Mouse (Mus musculus) adipocyte (in vitro differentiated cells): ENCODE measurements around the gene Tmcc3.
A peak's percentile ranks its signal among the peaks of the same experiment; 100 is the strongest.
"Not testable (repeated sequence)": the region's sequence is repeated elsewhere in the genome, so short reads cannot be mapped to it uniquely, and the experiment has no call there.

Source experiments
- DNase-seq: peaks from one replicate; pipeline ENCODE4 v3.0.0-alpha.2; 2016; ENCODE audit warnings: low spot score

The Tmcc3 gene

DNA sequence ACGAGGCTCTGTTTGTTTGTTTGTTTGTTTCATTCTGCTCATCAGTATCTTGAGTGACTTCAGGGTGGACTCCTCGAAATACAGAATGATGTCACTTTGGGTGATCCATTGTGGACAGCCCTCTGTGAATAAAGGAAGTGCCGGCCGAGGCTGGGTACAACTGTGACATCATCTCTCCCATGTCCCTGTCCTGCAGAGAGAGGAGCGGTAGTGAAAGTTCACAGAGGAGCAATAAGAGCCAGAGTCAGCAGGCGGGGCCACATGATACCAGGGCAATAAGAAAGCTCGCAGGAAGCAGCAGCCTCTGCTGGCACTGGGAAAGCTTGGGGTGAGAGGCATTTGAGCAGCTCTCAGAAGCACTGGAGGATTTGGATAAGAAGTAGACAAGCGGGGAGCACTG lies 264.2 kb downstream of the Tmcc3 start:
- peak; percentile 94 for DNase-seq

DNA sequence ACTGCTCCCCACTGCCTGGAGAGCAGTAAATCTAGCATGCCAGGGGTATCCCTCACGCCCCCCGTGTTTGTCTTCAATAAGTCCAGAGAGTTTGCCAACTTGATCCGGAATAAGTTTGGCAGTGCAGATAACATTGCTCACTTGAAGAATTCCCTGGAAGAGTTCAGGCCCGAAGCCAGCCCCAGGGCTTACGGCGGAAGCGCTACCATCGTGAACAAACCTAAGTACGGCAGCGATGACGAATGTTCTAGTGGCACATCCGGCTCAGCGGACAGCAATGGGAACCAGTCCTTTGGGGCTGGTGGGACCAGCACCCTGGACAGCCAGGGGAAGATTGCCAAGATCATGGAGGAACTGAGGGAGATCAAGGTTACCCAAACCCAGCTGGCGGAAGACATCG lies 267.1 kb downstream of the Tmcc3 start:
- no peak for DNase-seq

DNA sequence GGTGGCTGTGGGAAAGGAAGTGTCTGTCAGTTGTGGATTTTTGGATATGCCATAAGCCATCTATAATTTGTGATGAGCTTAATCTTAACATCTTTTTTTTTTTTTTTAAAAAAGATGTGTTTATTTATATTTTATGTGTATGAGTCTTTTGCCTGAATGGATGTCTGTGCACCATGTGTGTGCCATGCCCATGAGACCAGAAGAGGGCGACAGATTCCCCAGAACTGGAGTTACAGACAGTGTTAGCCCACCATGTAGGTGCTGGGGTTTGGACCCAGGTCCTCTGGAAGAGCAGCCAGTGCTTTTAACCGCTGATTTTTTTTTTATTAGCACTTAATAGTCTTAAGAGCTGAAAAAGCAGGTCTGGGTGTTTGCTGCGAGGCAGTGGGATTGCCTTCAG lies 269.6 kb downstream of the Tmcc3 start:
- DNase-seq = no peak

DNA sequence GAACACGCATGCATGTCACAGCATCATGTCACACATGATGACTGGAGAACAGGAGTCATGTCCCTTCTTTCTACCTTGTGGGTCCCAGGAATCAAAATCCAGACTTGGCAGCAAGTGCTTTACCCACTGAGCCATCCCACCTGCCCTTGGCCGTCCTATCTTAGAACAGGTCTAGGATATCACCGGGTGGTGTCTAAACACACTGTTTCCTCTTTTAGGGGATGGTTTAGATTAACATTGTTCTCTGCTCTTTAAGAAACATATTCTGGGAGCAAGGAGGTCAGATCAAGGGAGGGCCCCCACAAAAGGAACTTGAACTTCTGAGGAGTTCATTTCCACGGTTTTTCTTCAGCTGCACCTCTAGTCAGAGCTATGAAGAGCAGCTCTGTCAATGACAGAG lies 272.0 kb downstream of the Tmcc3 start:
- no peak for DNase-seq

DNA sequence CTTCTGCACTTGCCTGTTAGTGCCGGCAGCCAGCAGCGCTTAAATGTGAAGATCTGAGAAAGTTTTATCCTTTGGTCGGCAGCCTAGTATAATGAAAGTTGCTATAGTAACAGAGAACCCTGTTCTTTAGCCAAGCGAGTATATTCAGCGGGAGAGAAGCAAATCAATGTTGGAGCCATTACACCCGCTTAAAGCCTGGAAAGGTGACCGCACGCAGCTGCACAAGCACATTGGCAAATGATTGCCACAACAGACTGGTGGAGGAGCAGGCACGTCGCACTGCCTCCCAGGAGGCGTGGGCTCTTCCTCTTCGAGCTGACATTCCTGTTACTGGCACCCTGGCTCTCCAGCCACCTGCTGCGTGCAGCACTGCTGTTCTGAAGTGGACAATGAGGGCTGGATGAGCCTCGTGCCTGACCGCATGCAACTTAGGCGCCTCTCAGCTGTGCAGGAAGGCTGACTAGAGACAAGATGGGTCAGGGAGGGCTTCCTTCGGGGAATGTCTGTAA lies 273.2 kb downstream of the Tmcc3 start:
- DNase-seq = no peak

DNA sequence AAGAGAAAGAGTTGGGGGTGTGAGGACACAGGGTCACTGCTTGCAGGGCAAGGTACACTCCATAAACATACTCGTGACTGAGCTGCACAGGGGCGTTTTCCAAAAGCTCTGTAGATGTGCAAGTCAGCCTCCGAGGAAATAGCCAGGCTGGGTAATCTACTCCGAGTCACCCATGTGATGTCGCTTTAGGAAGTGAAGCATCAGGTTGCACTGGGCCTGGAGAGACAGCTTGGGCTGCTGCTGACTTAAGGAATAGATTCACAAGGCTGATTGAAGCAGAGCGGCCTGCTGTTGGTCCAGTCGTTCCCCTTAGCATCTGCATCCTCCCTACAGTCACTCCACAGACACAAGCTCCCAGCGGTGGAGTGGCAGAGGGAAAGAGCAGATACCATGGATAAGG lies 274.1 kb downstream of the Tmcc3 start:
- DNase-seq = no peak

DNA sequence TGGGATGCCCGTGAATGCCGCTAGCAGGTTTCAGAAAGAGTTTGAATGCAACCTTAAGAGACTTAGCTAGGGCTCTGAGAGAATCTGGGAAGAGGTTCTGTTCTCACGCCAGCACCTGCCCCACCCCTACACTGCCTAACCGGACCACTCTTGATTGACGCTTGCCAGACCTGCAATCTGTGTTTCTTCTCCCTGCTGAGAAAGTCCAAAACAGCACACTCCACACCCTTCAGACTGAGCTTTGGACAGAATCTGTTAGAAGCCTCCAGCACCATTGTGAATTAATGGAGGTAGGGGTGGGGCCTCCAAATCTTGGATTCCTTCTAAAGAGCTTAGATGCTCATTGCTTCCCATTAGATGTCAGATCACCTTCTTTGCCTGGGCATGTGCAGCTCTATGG lies 277.2 kb downstream of the Tmcc3 start:
- no peak for DNase-seq

DNA sequence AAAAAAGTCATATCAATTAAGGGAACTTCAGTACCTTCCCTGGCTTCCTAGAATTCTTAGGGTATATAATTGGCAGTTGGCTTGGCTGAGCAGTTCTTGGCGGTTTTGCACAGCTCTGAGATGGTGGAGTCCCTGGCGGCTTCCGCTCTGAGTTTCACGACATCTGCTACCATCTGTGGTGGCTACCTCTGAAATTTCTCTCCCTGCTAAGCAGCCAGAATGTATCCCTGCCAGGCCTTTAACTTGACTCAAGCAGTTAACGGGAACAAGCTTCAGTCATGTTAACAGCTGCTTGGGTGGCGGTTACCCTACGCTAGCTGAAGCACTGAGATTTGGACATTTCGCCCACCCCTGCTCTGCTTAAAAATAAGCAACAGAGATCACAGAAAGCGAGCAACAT lies 284.0 kb downstream of the Tmcc3 start:
- DNase-seq = no peak

DNA sequence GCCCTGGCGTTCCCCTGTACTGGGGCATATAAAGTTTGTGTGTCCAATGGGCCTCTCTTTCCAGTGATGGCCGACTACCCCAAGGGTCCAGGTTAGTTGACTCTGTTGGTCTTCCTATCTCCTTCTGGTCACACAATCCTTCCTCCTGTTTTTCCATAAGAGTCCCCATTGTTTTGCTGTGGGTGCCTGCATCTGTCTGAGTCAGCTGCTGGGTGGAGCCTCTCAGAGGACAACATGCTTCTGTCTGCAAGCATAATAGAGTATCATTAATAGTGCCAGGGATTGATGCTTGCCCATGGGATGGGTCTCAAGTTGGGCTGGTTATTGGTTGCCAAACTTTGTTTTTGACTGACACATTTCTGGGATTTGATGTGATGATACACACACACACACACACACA lies 288.1 kb downstream of the Tmcc3 start:
- not testable (repeated sequence) for DNase-seq

DNA sequence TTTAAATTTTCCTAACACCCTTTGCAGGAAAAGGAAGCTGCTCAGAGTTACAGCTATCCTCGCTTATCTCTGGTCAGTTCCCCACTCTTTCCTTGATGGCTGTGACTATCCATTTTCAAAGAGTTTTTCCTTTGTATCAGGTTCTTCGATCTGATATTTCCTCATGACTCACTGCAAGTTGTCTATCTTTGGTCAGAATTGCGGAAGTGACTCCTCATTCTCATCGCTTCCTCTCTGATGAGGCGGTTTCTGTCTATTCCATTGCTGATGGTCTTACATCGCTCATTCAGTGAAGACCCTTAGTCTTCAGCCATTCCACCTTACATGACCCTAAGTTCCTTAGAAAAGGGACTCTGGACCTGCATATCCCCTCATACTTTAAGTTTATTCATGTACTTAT lies 289.3 kb downstream of the Tmcc3 start:
- DNase-seq = no peak

DNA sequence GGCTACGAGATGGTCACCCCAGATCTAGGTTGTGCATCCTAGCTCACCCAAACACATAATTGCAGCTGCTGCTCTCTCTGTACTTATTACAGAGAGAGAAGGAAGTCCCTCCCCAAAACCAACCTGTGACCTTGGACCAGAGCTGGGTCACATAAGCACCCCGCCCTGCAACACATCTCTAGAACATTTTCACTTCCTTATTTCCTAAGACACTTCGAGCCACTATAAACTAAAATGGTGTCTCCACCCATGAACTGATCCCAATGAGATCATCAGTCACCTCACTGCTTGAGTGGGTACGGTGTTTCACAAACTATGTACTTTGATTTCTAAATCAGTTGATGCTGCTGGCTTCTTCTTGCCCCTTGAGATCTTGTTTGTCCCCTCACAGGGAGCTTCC lies 293.7 kb downstream of the Tmcc3 start:
- DNase-seq = no peak

DNA sequence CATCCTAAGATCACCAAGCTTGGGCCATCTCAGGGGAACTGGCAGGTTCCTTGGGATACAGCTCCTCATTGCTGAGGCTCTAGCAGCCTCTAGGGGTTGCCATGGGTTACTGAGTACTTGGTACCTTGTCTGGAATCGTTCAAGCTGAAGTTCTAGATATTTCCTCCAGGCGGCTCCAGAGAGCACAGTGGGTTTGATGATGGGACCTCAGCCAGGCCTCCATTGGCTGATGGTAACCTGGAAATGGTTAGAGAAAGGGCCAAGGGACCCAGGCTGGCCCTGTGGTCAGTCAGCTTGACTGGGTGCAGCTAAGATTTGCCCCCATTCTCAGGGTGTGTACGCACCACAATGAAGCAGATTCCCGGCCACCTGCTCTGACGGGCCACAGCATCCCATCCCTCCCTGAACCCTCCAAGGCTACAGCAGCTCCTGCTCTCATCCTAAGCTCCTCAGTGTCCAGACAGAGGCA lies 297.6 kb downstream of the Tmcc3 start:
- peak; percentile 84 for DNase-seq

DNA sequence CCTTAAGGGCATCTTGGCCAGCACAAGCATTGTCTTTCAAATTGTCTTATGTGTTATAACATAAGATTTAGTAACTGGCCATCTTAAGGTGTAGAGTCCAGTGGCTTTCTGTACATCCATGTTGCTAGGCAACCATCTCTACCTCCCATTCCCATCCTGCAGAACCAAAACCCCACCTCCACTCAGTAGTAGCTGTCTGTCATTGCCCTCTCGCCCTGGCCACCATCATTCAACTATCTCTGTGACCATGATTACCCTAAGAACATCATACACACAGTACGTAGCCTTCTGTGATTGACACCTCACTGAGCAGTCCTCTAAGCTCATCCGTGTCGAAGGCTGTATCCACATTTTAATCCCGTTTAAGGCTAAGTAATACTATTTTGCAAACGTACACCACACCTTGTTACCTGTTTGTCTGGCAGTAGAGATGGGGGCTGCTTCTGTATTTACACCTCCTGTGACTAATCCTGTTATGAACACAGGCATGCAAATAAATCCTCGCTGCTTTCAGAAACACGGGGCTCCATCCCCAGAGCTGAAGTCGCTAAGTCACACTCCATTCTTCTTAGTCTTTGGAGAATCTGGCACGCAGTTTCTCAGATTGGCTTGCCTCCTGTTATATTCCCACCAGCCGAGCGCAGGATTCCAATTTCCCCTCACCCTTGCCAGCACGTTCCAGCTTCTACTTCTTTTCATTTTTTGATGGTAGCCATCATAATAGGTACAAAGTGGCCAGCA lies 299.6 kb downstream of the Tmcc3 start:
- DNase-seq = no peak

DNA sequence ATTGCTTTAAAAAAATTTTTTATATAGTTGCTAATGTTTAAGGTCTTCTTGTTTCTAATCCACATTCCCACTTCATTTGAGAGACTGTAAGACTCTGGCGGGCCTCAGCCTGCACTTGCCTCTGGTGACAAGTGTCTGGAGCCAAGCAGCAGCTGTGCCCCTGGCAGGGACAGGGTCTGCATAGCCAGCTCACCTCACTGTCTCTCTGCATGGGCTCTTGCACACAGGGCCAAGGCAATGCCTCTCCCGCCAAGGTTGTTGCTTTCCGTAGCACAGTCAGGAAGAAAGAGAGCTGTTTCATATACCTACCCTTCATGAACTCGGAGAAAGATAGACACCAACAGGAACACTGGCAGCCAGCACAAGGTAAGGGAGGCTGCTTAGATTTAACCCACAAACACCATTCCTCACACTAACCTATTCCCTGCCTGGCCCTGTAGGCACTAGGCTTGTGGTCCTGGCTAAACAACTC lies 300.3 kb downstream of the Tmcc3 start:
- DNase-seq = no peak

DNA sequence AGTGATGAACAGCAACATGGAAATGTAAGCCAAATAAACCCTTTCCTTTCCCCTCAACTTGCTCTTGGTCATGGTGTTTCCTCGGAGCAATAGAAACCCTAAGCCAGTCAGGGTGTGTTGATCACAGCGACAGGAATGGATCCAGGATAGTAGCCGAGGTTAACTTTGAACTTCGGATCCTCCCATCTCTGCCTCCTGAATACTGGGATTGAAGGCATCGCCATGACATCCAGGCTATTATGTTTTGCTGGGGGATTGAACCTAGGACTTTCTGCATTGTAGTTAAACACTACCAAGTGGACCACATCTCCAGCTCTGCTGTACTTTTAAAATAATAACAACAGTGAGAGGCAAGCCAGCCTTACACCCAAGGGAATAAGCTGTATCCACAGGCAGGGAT lies 307.8 kb downstream of the Tmcc3 start:
- no peak for DNase-seq

DNA sequence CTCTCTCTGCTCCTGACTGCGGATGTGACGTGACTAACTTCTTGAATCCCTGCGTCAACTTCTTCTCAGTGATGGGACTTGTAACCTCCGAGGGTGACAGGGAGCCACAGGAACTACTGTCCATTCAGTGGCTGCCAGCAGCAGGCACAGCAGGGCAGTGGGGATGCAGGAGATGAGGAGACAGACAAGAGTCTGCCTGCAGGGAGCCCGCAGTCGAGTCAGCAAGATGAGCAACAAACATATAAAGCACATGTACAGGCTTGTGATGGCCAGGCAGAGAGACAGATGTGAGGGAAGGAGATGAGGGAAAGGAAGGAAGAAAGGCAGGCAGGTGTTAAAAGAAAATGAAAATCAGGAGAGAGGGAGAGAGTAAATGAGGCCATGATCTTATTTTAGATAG lies 308.8 kb downstream of the Tmcc3 start:
- no peak for DNase-seq

DNA sequence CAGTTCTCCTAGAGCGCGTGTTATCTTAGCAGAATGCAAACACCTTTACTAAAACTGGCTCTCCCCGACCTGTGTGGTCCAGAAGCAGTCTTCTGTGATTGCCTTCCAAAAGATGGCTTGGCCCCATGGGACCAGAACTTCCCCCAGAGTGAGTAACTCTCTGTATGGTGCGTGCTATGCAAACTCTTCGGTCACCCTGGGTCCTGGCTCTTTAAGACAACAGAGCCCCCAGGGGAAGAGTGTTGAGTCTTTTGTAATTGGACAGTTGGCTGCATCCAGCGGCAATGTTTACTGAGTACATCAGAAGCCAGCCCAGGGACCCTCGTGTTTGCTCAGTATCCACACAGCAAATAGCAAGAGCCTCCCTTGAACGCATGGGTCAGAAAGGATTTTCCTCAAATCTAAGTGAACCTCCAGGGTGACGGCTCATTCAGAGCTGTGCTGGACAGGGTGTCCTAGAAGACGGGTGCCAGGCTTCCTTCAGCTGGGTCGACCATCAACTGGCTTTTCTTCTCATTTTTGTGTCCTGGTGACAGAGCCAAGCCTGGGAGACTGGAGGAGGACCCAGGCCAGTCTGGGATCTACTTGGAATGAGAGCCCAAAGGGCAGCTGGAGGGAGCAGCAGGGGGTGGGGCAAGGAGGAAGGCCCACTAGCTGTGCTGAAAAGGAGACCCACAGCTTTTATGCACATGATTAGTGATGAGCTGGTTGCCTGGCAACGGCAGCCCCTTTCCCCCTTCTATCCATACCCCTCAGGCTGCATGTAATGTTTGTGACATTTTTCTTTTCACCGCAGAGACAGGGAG lies 309.9 kb downstream of the Tmcc3 start:
- DNase-seq = no peak

DNA sequence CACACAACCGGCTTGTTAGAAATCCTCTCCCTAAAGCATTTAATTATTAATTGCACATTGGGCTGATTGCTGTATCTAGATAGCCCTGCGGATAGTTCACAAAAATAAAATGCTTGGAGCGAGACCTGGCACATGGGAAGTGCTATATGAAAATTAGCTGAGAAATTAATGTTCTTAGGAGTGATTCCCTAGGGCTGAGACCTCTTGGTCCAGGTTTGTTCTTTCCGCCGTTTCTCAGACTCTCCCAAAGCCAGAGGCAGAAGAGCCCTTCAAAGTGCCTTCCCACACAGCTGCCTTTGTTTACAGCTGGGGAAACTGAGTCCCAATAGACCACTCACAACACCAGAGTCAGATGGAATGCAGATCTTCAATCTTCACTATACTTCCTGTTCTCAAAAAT lies 310.5 kb downstream of the Tmcc3 start:
- no peak for DNase-seq

DNA sequence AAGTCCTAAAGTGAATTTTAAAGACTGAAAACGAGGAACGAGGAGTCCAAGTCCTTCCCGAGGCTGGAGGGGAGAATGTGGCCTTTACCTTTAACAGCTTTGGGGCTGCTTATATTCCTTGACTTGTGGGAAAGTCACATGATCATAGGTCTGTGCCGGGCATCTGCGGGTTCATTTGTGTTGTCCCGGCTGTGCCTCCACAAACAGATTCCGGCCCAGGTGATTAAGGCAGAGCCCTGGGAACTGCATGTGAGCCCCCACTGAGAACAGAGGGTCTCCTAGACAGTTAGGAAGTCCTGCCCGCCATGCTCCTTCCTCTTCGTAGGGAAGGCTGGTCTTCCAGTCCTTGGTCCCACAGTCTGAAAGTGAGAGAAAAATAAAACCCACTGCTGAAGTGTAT lies 311.1 kb downstream of the Tmcc3 start:
- no peak for DNase-seq

DNA sequence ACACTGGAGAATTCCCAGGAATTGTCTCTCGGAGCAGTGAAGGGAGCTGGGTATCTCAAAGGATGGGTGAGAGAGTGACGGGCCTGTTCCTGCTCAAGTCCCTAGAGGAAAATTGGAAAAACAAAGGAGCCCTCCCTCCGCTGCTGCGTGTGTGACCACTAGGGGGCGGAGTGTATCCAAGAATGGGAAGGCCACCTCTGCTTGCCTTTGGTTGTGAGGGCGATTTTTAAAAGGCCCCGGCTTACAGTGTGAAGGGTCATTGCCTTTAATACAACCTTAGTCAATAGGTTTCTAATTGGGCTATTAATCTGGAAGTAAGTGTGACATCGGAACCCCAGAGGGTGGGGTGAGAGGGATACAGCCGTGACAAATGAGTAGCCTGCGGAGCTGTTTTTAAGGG lies 311.9 kb downstream of the Tmcc3 start:
- peak; percentile 84 for DNase-seq

DNA sequence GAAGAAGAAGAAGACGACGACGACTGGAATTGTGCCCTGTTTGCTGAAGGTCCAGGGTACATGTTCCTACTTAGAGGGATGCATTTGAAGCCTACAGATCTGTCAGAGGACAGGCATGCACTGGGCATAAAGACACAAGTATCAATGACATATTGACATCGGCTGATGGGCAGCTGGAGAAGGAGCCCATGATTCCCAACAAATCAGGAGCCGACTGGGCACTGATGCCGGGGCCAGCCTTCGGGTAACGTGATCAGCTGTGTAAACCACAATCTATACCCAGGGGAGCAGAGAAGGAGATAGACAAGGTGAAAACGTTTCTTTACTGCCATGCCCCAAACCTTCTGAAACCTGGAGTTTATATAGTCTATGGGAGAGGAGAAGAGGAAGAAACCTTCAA lies 313.3 kb downstream of the Tmcc3 start:
- DNase-seq = no peak

DNA sequence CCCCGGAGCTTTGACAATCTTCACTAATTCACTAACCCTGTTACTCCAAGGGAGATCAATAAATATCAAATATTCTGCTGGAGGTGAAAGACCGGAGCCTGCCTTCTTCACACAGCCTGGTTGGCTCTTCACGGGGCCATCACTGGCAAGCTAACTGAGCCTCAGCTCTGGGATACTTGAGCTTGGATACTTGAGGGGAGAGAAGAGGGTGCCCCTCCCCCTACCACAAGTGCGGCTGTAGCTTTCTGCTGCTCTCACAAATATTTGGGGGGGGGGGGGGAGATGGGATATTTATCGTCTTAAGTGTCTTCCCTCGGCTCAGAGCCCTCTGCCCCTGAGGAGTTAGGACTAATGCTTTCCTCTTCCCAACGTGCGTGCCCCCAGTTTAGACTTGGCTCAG lies 313.9 kb downstream of the Tmcc3 start:
- no peak for DNase-seq

DNA sequence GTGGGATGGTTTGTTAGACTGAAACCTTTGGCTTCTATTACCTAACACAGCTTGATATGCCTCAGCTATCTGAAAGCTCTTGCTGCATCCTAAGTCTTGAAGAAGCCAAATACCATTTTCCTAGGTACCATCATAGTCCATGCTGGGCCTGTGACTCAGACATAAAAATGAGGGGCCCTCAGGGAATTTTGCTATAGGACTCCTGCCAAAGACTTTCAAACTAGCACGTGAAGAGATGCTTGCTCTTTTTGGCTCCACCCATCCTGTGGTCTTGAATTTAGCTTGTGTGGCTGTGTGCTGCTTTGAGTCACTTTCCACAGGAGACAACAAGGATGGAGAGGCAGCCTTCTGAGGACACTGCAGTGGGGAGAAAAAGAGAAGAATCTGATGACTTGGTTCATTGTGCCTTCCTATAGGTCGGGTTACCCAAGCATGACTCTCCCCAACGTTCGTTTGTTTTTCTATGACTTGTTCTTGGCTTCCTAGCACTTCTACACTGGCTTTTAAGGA lies 319.1 kb downstream of the Tmcc3 start:
- DNase-seq = no peak
